Mouse (Mus musculus): ENCODE results near the gene Rfx2. TPM values are rescaled to one million over a fixed set of nuclear protein-coding genes. Genes with fewer than 3 reads are reported as not detected.

Rfx2 gene
- polyA plus RNA-seq, 1 experiment from 2014 or later, result 3.5 TPM

DNA sequence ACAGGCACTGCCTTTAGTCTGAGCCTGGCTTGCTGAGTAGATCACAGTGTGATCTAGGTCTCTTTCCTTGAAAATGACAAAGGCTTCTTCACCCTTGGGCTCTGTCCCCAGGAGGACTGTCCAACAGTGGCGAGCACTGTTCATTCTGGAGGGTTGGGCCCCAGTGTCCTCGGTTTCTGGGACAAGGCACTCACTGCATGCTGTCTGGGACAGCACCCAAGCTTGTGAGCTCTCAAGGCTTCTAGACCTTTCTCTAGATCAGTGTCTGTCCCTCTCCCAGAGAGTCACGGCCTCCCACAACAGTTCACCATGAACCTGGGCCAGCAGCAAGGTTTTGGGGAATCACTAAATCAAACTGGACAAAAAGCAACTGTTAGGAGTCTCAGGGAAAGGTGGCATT is 38.2 kb downstream of the Rfx2 start:
- 75% methylated on average over 3 of the region's 3 CpGs for WGBS
- Histone ChIP-seq H3K4me3 (ENCODE audit: low read depth, low read length) (no peak overlapping the region), H3K36me3 (ENCODE audit: control insufficient read depth, insufficient read depth, low read length) (no peaks in the 10 kb centered on the region), H3K27me3 (replicated peaks; ENCODE audit: control insufficient read depth, insufficient read depth, low read length) (no peaks in the 10 kb centered on the region), H3K9ac (ENCODE audit: low read depth, low read length) (no peak overlapping the region), H3K9me3 (ENCODE audit: control insufficient read depth, low read length) (no peaks in the 10 kb centered on the region), H3K4me1 (ENCODE audit: control insufficient read depth, insufficient read depth, low read length) (no peaks in the 10 kb centered on the region), H3K27ac (replicated peaks; ENCODE audit: low read depth, low read length) (no peak overlapping the region), H3K4me2 (ENCODE audit: low read depth, low read length) (no peak overlapping the region)
- DNase-seq (ENCODE audit: low spot score) (no peak), ATAC-seq (ENCODE audit: low read depth) (no peak)

DNA sequence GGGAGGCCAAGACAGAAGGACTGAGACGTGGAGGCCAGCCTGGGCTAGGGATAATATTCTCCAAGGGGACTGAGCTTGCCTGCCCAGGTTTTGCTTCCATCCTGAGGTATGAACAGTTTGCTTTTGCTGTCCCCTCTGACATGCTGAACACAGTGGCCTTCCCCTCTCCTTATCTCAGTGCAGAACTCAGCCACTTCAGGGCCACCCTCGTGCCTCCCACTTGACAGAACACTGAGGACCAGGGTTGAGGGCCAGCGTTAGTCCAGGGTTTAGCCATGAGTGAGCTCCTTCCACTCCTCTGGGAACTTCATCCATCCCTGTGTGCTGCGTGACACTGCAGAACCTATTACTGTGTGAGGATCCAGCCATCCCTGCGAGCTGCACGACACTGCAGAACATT is 41.5 kb downstream of the Rfx2 start:
- Histone ChIP-seq H3K4me2 (ENCODE audit: low read depth, low read length) (no peak overlapping the region), H3K9me3 (ENCODE audit: control insufficient read depth, low read length) (no peaks in the 10 kb centered on the region), H3K27me3 (replicated peaks; ENCODE audit: control insufficient read depth, insufficient read depth, low read length) (no peaks in the 10 kb centered on the region), H3K4me3 (ENCODE audit: low read depth, low read length) (no peak overlapping the region), H3K4me1 (ENCODE audit: control insufficient read depth, insufficient read depth, low read length) (no peaks in the 10 kb centered on the region), H3K27ac (replicated peaks; ENCODE audit: low read depth, low read length) (no peak overlapping the region), H3K36me3 (ENCODE audit: control insufficient read depth, insufficient read depth, low read length) (no peaks in the 10 kb centered on the region), H3K9ac (ENCODE audit: low read depth, low read length) (no peak overlapping the region)
- 85% methylated on average over 6 of the region's 6 CpGs for WGBS
- ATAC-seq (ENCODE audit: low read depth) (no peak), DNase-seq (ENCODE audit: low spot score) (no peak)

DNA sequence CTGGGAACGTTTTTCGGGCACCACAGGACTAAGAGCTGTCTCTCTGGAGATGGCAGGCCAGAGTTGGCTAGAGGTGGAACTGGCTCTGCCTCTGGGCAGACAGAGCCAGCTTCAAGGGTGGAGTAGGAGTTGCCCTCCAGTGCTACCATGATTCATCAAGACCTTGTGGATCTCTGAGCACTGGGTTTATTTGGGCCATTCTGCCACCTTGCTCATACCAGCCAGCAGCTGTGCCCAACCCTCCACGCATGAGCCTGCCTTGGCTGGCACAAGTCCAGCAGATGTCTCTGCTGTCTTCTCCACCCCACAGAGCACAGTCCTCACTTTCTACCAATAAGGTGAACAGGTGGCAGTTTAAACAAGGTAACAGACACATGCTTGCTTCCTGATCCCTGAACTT is 41.9 kb downstream of the Rfx2 start:
- H3K4me1 ChIP-seq (ENCODE audit: control insufficient read depth, insufficient read depth, low read length), result no peaks in the 10 kb centered on the region
- H3K36me3 ChIP-seq (ENCODE audit: control insufficient read depth, insufficient read depth, low read length), result no peaks in the 10 kb centered on the region
- H3K4me3 ChIP-seq (ENCODE audit: low read depth, low read length), result no peak overlapping the region
- no peak overlapping the region for H3K9ac ChIP-seq (ENCODE audit: low read depth, low read length)
- no peaks in the 10 kb centered on the region for H3K27me3 ChIP-seq (replicated peaks; ENCODE audit: control insufficient read depth, insufficient read depth, low read length)
- DNase-seq (ENCODE audit: low spot score) (no peak), ATAC-seq (ENCODE audit: low read depth) (no peak)
- 71% methylated on average over 3 of the region's 3 CpGs for WGBS
- no peaks in the 10 kb centered on the region for H3K9me3 ChIP-seq (ENCODE audit: control insufficient read depth, low read length)
- H3K4me2 ChIP-seq (ENCODE audit: low read depth, low read length), result no peak overlapping the region
- H3K27ac ChIP-seq (replicated peaks; ENCODE audit: low read depth, low read length), result no peak overlapping the region

DNA sequence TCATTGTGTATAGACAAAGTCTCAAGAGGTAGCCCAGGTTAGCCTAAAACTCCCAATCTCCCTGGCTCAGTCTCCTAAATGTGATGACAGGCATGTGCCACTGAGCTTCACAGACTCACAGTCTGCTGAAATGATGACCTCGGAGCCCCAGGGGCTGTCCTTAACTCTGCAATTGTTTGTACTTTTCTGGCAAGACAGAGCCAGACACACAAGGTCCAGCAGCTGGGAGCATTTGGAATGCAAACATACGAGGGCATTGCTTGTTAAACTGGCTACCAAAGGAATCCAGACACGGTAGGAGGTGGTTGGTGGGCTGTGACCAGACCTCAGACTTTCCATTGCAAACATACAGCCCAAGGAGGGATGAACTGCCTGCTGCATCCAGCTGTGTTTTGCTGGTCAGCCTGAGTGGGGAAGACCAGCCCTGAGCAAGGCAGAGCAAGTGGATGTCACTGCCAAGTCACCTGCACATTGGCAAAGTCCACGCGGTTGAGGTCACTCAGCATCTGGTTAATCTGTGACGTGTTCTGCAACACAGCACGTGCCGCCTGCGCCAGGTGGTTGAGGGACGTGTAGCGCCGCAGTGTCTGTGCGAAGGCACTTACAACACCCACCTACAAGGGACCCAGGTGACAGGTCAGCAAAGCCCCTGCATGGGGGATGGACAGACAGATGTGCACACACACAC is 50.4 kb downstream of the Rfx2 start:
- Histone ChIP-seq H3K27me3 (replicated peaks; ENCODE audit: control insufficient read depth, insufficient read depth, low read length) (no peaks in the 10 kb centered on the region), H3K27ac (replicated peaks; ENCODE audit: low read depth, low read length) (no peak overlapping the region), H3K4me3 (ENCODE audit: low read depth, low read length) (no peak overlapping the region), H3K36me3 (ENCODE audit: control insufficient read depth, insufficient read depth, low read length) (0 out of 2 replicates have a peak, but pooled peaks cover 8% of the 10 kb centered on the region), H3K9me3 (ENCODE audit: control insufficient read depth, low read length) (no peaks in the 10 kb centered on the region), H3K9ac (ENCODE audit: low read depth, low read length) (no peak overlapping the region), H3K4me1 (ENCODE audit: control insufficient read depth, insufficient read depth, low read length) (no peaks in the 10 kb centered on the region), H3K4me2 (ENCODE audit: low read depth, low read length) (no peak overlapping the region)
- ATAC-seq (ENCODE audit: low read depth) (no peak), DNase-seq (ENCODE audit: low spot score) (no peak)
- 83% methylated on average over 13 of the region's 13 CpGs for WGBS

DNA sequence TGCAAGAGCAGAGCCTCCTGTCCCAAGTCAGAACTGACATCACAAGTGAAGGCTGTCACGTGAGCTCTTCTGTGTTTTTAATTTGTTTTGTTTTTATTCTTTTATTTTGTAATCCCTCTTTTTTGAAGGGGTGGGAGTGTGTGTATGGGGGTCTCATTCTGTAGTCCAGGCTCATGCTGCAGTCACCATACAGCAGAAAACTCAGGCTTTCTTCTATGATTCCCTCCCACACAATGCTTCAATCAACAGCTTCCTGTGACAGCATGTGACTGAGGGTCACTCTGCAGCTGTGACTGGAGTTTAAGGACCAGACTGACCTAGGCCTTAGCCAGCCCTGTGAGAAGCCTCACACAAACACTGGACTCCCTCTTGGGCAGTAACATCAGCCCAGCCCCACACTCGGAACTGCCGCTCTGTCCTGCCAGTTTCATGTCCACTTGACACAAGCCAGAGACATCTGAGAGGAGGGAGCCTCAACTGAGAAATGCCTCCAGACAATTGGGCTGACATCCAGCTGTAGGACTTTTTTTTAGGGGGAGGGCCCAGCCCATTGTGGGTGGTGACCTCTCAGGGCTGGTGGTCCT is 51.9 kb downstream of the Rfx2 start:
- Histone ChIP-seq H3K27me3 (replicated peaks; ENCODE audit: control insufficient read depth, insufficient read depth, low read length) (no peaks in the 10 kb centered on the region), H3K9ac (ENCODE audit: low read depth, low read length) (no peak overlapping the region), H3K36me3 (ENCODE audit: control insufficient read depth, insufficient read depth, low read length) (0 out of 2 replicates have a peak, but pooled peaks cover 8% of the 10 kb centered on the region), H3K27ac (replicated peaks; ENCODE audit: low read depth, low read length) (no peak overlapping the region), H3K4me3 (ENCODE audit: low read depth, low read length) (no peak overlapping the region), H3K4me2 (ENCODE audit: low read depth, low read length) (no peak overlapping the region), H3K4me1 (ENCODE audit: control insufficient read depth, insufficient read depth, low read length) (no peaks in the 10 kb centered on the region), H3K9me3 (ENCODE audit: control insufficient read depth, low read length) (no peaks in the 10 kb centered on the region)
- WGBS, result 58% methylated on average over 3 of the region's 3 CpGs
- DNase-seq (ENCODE audit: low spot score), result no peak
- no peak; the same call in 1 of the 2 replicates for ATAC-seq (ENCODE audit: low read depth)

DNA sequence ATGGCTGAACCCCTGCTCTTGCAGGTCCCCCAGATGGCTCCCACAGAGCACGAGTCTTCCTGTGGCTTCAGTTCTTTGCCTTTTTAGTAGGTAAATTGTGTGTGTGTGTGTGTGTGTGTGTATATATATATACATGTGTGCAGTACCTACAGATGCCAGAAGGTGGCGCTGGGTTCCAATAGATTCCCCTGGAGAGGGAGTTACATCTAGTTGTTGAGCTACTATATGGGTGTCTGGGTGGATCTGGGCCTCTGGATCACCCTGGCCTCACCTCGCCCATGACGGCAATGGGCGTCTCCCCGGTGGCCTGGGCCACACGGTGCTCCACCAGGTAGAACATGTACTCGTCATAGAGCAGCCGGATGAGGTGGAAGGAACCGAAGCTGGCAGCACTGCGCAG is 53.2 kb downstream of the Rfx2 start:
- Histone ChIP-seq H3K36me3 (ENCODE audit: control insufficient read depth, insufficient read depth, low read length) (0 out of 2 replicates have a peak, but pooled peaks cover 8% of the 10 kb centered on the region), H3K9ac (ENCODE audit: low read depth, low read length) (no peak overlapping the region), H3K4me2 (ENCODE audit: low read depth, low read length) (no peak overlapping the region), H3K27me3 (replicated peaks; ENCODE audit: control insufficient read depth, insufficient read depth, low read length) (no peaks in the 10 kb centered on the region), H3K27ac (replicated peaks; ENCODE audit: low read depth, low read length) (no peak overlapping the region), H3K4me1 (ENCODE audit: control insufficient read depth, insufficient read depth, low read length) (no peaks in the 10 kb centered on the region), H3K9me3 (ENCODE audit: control insufficient read depth, low read length) (no peaks in the 10 kb centered on the region), H3K4me3 (ENCODE audit: low read depth, low read length) (no peak overlapping the region)
- no peak for DNase-seq (ENCODE audit: low spot score)
- ATAC-seq (ENCODE audit: low read depth), result no peak
- WGBS, result 91% methylated on average over 10 of the region's 11 CpGs

DNA sequence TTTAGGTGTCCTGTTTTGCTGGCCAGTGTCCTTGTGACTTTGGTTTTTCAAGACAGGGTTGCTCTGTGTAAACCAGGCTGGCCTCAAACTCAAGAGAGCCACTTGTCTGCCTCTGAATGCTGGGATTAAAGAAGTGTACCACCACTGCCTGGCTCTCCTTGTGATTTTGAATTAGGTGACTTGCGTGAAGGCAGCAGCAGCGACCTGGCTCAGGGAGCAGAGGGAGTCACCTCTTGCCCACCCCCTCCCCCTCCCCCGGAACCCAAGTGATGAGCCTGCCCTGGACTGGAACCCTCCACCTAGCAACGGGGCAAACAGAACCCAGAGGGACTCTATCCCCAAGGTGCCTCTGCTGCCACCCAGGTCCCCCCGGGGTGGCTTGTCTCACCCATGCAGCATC is 60.9 kb downstream of the Rfx2 start, which contains the start of gene Prr22:
Gene Prr22, plus strand, starts transcription at position 301 of the 400 bp plus-strand sequence.
- Histone ChIP-seq H3K9ac (ENCODE audit: low read depth, low read length) (no peak within 1 kb of the TSS), H3K9me3 (ENCODE audit: control insufficient read depth, low read length) (no peaks in the 10 kb centered on the region), H3K27me3 (replicated peaks; ENCODE audit: control insufficient read depth, insufficient read depth, low read length) (no peaks in the 10 kb centered on the region), H3K4me3 (ENCODE audit: low read depth, low read length) (no peak within 1 kb of the TSS), H3K27ac (replicated peaks; ENCODE audit: low read depth, low read length) (no peak within 1 kb of the TSS), H3K4me2 (ENCODE audit: low read depth, low read length) (no peak within 1 kb of the TSS), H3K36me3 (ENCODE audit: control insufficient read depth, insufficient read depth, low read length) (peaks cover 43% of the 10 kb centered on the region), H3K4me1 (ENCODE audit: control insufficient read depth, insufficient read depth, low read length) (peaks cover 4% of the 10 kb centered on the region; the same call in 1 of the 2 replicates)
- WGBS, result 91% methylated on average over 5 of the region's 5 CpGs
- ATAC-seq (ENCODE audit: low read depth), result no peak
- no peak for DNase-seq (ENCODE audit: low spot score)

DNA sequence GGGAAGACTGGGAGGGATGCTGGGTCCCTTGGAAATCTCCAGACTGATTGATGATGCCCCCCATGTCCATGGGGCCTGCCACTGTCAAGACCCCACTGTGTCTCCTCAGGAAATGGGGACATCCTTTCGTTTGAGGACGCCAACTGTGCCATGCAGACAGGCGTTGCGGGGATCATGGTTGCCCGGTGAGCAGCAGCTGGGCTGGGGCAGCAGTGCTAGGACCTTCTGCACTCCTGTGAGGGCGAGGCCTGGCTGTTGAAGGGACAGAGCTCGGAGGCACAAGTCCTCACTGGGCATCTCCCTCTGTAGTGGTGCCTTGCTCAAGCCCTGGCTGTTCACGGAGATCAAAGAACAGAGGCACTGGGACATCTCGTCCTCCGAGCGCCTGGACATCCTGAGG is 61.9 kb downstream of the Rfx2 start:
- no peaks in the 10 kb centered on the region for H3K9me3 ChIP-seq (ENCODE audit: control insufficient read depth, low read length)
- H3K4me1 ChIP-seq (ENCODE audit: control insufficient read depth, insufficient read depth, low read length), result peaks cover 4% of the 10 kb centered on the region; the same call in 1 of the 2 replicates
- whole genome bisulfite sequencing, result 89% methylated on average over 11 of the region's 11 CpGs
- no peak for DNase-seq (ENCODE audit: low spot score)
- no peak for ATAC-seq (ENCODE audit: low read depth)
- H3K4me3 ChIP-seq (ENCODE audit: low read depth, low read length), result no peak overlapping the region
- H3K27me3 ChIP-seq (replicated peaks; ENCODE audit: control insufficient read depth, insufficient read depth, low read length), result no peaks in the 10 kb centered on the region
- H3K27ac ChIP-seq (replicated peaks; ENCODE audit: low read depth, low read length), result no peak overlapping the region
- peaks cover 43% of the 10 kb centered on the region for H3K36me3 ChIP-seq (ENCODE audit: control insufficient read depth, insufficient read depth, low read length)
- no peak overlapping the region for H3K4me2 ChIP-seq (ENCODE audit: low read depth, low read length)
- H3K9ac ChIP-seq (ENCODE audit: low read depth, low read length), result no peak overlapping the region

Data from embryonic facial prominence, embryonic 14.5 days (tissue).